Mouse (Mus musculus): Measurements from ENCODE around the gene Coro1a. TPM values are rescaled to one million over a fixed set of nuclear protein-coding genes. Genes with fewer than 3 reads are reported as not detected.
"Not testable (repeated sequence)": the region's sequence is repeated elsewhere in the genome, so short reads cannot be mapped to it uniquely, and the experiment has no call there.

Coro1a gene
- polyA plus RNA-seq, 1 experiment from 2014 or later = 37.7 TPM

DNA sequence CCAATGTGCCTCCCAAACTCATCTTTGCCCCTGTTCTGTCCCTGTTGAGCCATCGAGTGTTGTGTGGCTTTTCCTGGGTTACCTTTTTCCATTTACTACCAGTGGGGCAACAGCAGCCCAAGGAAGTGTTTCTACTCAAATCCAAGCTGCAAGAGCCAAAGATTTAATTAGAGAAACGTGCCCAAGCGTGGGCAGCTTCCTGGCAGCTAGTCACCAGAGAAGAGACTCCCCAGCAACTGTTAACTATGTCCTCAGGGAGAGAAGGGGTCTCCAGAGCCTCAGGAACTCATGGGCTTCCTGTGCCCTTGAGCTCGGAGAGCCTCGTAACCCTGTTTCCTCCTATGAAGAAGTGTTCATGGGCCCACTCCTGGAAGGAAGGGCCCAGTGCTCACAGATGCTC lies 33.4 kb upstream of the Coro1a start:
- no peak overlapping the region for H3K4me2 ChIP-seq (ENCODE audit: low read depth, severe bottlenecking)
- no peak overlapping the region for H3K27ac ChIP-seq (replicated peaks; ENCODE audit: low read depth, low read length)
- 72% methylated on average over 5 of the region's 5 CpGs for WGBS
- no peak overlapping the region for H3K4me3 ChIP-seq (ENCODE audit: low read depth, low read length)
- H3K27me3 ChIP-seq (ENCODE audit: control insufficient read depth, insufficient read depth, low read length) = no peaks in the 10 kb centered on the region
- no peaks in the 10 kb centered on the region for H3K9me3 ChIP-seq (ENCODE audit: control insufficient read depth, low read length)
- no peak for ATAC-seq (ENCODE audit: insufficient number of reproducible peaks, low FRiP score, low TSS enrichment, low read depth)
- no peaks in the 10 kb centered on the region for H3K36me3 ChIP-seq (ENCODE audit: control insufficient read depth, insufficient read depth, low read length)
- H3K4me1 ChIP-seq (ENCODE audit: control insufficient read depth, insufficient read depth, low read length) = no peaks in the 10 kb centered on the region
- no peak for DNase-seq (ENCODE audit: low spot score)
- H3K9ac ChIP-seq (ENCODE audit: low read length) = no peak overlapping the region

- no peak for ATAC-seq (ENCODE audit: insufficient number of reproducible peaks, low FRiP score, low TSS enrichment, low read depth)
- no peaks in the 10 kb centered on the region for H3K4me1 ChIP-seq (ENCODE audit: control insufficient read depth, insufficient read depth, low read length)
- 87% methylated on average over 13 of the region's 13 CpGs for WGBS
- no peak overlapping the region for H3K9ac ChIP-seq (ENCODE audit: low read length)
- no peak overlapping the region for H3K4me3 ChIP-seq (ENCODE audit: low read depth, low read length)
- H3K27ac ChIP-seq (replicated peaks; ENCODE audit: low read depth, low read length) = no peak overlapping the region
- no peaks in the 10 kb centered on the region for H3K9me3 ChIP-seq (ENCODE audit: control insufficient read depth, low read length)
- no peaks in the 10 kb centered on the region for H3K27me3 ChIP-seq (ENCODE audit: control insufficient read depth, insufficient read depth, low read length)
- H3K36me3 ChIP-seq (ENCODE audit: control insufficient read depth, insufficient read depth, low read length) = no peaks in the 10 kb centered on the region
- DNase-seq (ENCODE audit: low spot score) = no peak
- H3K4me2 ChIP-seq (ENCODE audit: low read depth, severe bottlenecking) = no peak overlapping the region
Measured at GRCm38 (mm10) chr7:126740132-126740735, 32.6 kb upstream of the Coro1a start.

GRCm38 (mm10) chr7:126739551-126739950 lies 32.0 kb upstream of the Coro1a start:
- ATAC-seq (ENCODE audit: insufficient number of reproducible peaks, low FRiP score, low TSS enrichment, low read depth) (no peak), DNase-seq (ENCODE audit: low spot score) (no peak)
- H3K9me3 ChIP-seq (ENCODE audit: control insufficient read depth, low read length) = no peaks in the 10 kb centered on the region
- no peak overlapping the region for H3K9ac ChIP-seq (ENCODE audit: low read length)
- no peaks in the 10 kb centered on the region for H3K27me3 ChIP-seq (ENCODE audit: control insufficient read depth, insufficient read depth, low read length)
- no peak overlapping the region for H3K27ac ChIP-seq (replicated peaks; ENCODE audit: low read depth, low read length)
- H3K4me3 ChIP-seq (ENCODE audit: low read depth, low read length) = no peak overlapping the region
- H3K36me3 ChIP-seq (ENCODE audit: control insufficient read depth, insufficient read depth, low read length) = no peaks in the 10 kb centered on the region
- WGBS = 88% methylated on average over 17 of the region's 17 CpGs
- no peaks in the 10 kb centered on the region for H3K4me1 ChIP-seq (ENCODE audit: control insufficient read depth, insufficient read depth, low read length)
- no peak overlapping the region for H3K4me2 ChIP-seq (ENCODE audit: low read depth, severe bottlenecking)

DNA sequence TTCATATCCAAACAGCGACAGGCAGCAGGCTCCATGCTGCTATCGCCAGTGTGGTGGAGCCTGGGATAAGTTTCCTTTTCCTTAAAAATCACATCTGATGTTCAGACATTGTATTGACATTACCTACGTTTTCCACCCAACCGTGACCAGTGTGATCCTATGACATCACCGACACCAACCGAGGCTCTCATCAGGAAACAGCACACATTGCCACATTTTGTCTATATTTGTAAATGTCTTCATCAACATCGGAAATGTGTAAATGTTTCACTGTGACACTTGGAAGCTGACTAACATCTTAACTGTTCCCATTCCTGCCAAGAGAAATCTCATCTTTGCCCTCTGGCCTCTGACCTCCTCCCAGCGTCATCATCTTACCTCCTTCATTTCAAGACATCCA lies 28.5 kb upstream of the Coro1a start:
- ATAC-seq (ENCODE audit: insufficient number of reproducible peaks, low FRiP score, low TSS enrichment, low read depth) = no peak
- WGBS = 87% methylated on average over 8 of the region's 8 CpGs
- no peaks in the 10 kb centered on the region for H3K36me3 ChIP-seq (ENCODE audit: control insufficient read depth, insufficient read depth, low read length)
- no peak for DNase-seq (ENCODE audit: low spot score)
- no peaks in the 10 kb centered on the region for H3K9me3 ChIP-seq (ENCODE audit: control insufficient read depth, low read length)
- no peak overlapping the region for H3K9ac ChIP-seq (ENCODE audit: low read length)
- no peaks in the 10 kb centered on the region for H3K4me1 ChIP-seq (ENCODE audit: control insufficient read depth, insufficient read depth, low read length)
- no peak overlapping the region for H3K27ac ChIP-seq (replicated peaks; ENCODE audit: low read depth, low read length)
- no peak overlapping the region for H3K4me3 ChIP-seq (ENCODE audit: low read depth, low read length)
- H3K4me2 ChIP-seq (ENCODE audit: low read depth, severe bottlenecking) = no peak overlapping the region
- H3K27me3 ChIP-seq (ENCODE audit: control insufficient read depth, insufficient read depth, low read length) = no peaks in the 10 kb centered on the region

GRCm38 (mm10) chr7:126730256-126730789 lies 22.7 kb upstream of the Coro1a start:
- not testable (repeated sequence) for H3K4me1 ChIP-seq (ENCODE audit: control insufficient read depth, insufficient read depth, low read length); H3K9me3 ChIP-seq (ENCODE audit: control insufficient read depth, low read length); H3K4me3 ChIP-seq (ENCODE audit: low read depth, low read length); H3K27ac ChIP-seq (replicated peaks; ENCODE audit: low read depth, low read length); H3K9ac ChIP-seq (ENCODE audit: low read length); H3K36me3 ChIP-seq (ENCODE audit: control insufficient read depth, insufficient read depth, low read length); H3K27me3 ChIP-seq (ENCODE audit: control insufficient read depth, insufficient read depth, low read length); DNase-seq (ENCODE audit: low spot score); ATAC-seq (ENCODE audit: insufficient number of reproducible peaks, low FRiP score, low TSS enrichment, low read depth); H3K4me2 ChIP-seq (ENCODE audit: low read depth, severe bottlenecking)
- WGBS = 86% methylated on average over 4 of the region's 4 CpGs

DNA sequence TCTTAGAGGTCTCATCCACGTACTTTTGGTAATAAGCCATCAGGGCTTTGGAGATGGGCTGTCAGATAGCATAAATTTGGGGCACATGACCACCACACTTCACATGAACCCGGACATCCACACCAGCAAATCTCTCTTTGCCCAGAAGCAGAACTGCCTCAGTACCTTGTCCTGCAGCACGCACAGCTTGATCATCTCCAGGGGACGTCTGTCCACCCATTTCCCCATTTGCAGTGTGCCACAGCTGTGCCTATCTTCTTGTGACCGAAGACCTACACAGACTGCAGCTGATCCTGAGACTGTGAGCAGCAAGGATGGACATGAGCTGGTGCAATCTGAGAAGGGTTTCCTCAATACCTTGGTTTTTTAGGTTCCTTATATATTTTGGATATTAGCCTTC lies 18.1 kb upstream of the Coro1a start:
- 80% methylated on average over 5 of the region's 5 CpGs for WGBS
- Histone ChIP-seq H3K9ac (ENCODE audit: low read length) (no peak overlapping the region), H3K27me3 (ENCODE audit: control insufficient read depth, insufficient read depth, low read length) (no peaks in the 10 kb centered on the region), H3K4me1 (ENCODE audit: control insufficient read depth, insufficient read depth, low read length) (no peaks in the 10 kb centered on the region), H3K27ac (replicated peaks; ENCODE audit: low read depth, low read length) (no peak overlapping the region), H3K4me2 (ENCODE audit: low read depth, severe bottlenecking) (no peak overlapping the region), H3K36me3 (ENCODE audit: control insufficient read depth, insufficient read depth, low read length) (no peaks in the 10 kb centered on the region), H3K4me3 (ENCODE audit: low read depth, low read length) (no peak overlapping the region), H3K9me3 (ENCODE audit: control insufficient read depth, low read length) (no peaks in the 10 kb centered on the region)
- no peak for DNase-seq (ENCODE audit: low spot score)
- no peak for ATAC-seq (ENCODE audit: insufficient number of reproducible peaks, low FRiP score, low TSS enrichment, low read depth)

- 77% methylated on average over 3 of the region's 3 CpGs for whole genome bisulfite sequencing
- H3K9ac ChIP-seq (ENCODE audit: low read length) = no peak overlapping the region
- H3K27ac ChIP-seq (replicated peaks; ENCODE audit: low read depth, low read length) = no peak overlapping the region
- no peak for ATAC-seq (ENCODE audit: insufficient number of reproducible peaks, low FRiP score, low TSS enrichment, low read depth)
- H3K36me3 ChIP-seq (ENCODE audit: control insufficient read depth, insufficient read depth, low read length) = no peaks in the 10 kb centered on the region
- no peaks in the 10 kb centered on the region for H3K9me3 ChIP-seq (ENCODE audit: control insufficient read depth, low read length)
- H3K4me2 ChIP-seq (ENCODE audit: low read depth, severe bottlenecking) = no peak overlapping the region
- H3K27me3 ChIP-seq (ENCODE audit: control insufficient read depth, insufficient read depth, low read length) = no peaks in the 10 kb centered on the region
- H3K4me1 ChIP-seq (ENCODE audit: control insufficient read depth, insufficient read depth, low read length) = no peaks in the 10 kb centered on the region
- H3K4me3 ChIP-seq (ENCODE audit: low read depth, low read length) = no peak overlapping the region
- no peak for DNase-seq (ENCODE audit: low spot score)
Measured at GRCm38 (mm10) chr7:126725077-126725476, 17.5 kb upstream of the Coro1a start.

DNA sequence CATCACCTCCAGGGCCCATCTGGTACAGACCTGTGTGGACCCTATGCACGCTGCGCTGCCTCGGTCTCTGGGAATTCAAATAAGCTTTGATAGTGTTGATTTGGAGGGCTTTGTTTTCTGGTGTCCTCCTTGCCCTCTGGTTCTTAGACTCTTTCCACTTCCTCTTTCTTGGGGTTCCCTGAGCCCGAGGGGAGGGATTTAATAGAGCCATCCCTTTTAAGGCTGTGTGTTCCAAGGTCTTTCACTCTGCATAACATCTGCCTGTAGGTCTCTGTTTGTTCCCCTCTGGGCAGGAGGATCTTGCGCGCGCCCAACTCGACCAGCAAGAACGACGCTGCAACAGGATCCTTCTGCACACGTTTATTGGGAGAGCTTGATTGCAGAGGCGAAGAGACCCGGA lies 14.0 kb upstream of the Coro1a start:
- Histone ChIP-seq H3K9me3 (ENCODE audit: control insufficient read depth, low read length) (no peaks in the 10 kb centered on the region), H3K27ac (replicated peaks; ENCODE audit: low read depth, low read length) (no peak overlapping the region), H3K27me3 (ENCODE audit: control insufficient read depth, insufficient read depth, low read length) (no peaks in the 10 kb centered on the region), H3K4me2 (ENCODE audit: low read depth, severe bottlenecking) (no peak overlapping the region), H3K4me1 (ENCODE audit: control insufficient read depth, insufficient read depth, low read length) (no peaks in the 10 kb centered on the region), H3K9ac (ENCODE audit: low read length) (no peak overlapping the region), H3K36me3 (ENCODE audit: control insufficient read depth, insufficient read depth, low read length) (no peaks in the 10 kb centered on the region), H3K4me3 (ENCODE audit: low read depth, low read length) (no peak overlapping the region)
- DNase-seq (ENCODE audit: low spot score) (no peak), ATAC-seq (ENCODE audit: insufficient number of reproducible peaks, low FRiP score, low TSS enrichment, low read depth) (no peak)
- 94% methylated on average over 13 of the region's 13 CpGs for WGBS

DNA sequence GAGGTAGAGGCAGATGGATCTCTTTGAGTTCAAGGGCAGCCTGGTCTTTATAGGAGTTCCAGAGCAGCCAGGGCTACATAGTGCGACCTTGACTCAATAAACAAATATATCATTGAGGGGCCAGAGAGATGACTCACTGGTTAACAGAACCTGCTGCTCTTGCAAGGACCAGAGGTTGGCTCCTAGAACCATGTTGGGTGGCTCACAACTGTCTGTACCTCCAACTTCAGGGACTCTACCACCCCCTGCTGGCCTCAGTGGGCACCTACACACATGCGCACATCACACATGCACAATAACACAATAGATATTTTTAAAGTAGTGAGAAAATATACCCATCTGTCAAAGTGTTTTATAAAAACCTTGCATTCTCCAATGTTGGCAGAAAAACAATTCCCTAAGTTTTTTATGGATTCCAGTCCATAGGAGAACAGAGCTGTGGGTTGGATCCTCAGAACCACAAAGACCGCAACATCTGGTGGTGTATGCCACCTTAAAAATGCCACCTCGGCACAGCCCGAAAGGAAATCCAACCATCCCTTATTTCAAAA lies 11.3 kb upstream of the Coro1a start:
- no peak overlapping the region for H3K27ac ChIP-seq (replicated peaks; ENCODE audit: low read depth, low read length)
- WGBS = 87% methylated on average over 5 of the region's 5 CpGs
- no peak for DNase-seq (ENCODE audit: low spot score)

More for the DNA sequence above, 11.3 kb upstream of the Coro1a start:
- Histone ChIP-seq H3K9ac (ENCODE audit: low read length) (no peak overlapping the region), H3K36me3 (ENCODE audit: control insufficient read depth, insufficient read depth, low read length) (no peaks in the 10 kb centered on the region), H3K4me1 (ENCODE audit: control insufficient read depth, insufficient read depth, low read length) (no peaks in the 10 kb centered on the region), H3K4me2 (ENCODE audit: low read depth, severe bottlenecking) (no peak overlapping the region), H3K9me3 (ENCODE audit: control insufficient read depth, low read length) (no peaks in the 10 kb centered on the region), H3K27me3 (ENCODE audit: control insufficient read depth, insufficient read depth, low read length) (no peaks in the 10 kb centered on the region), H3K4me3 (ENCODE audit: low read depth, low read length) (no peak overlapping the region)
- ATAC-seq (ENCODE audit: insufficient number of reproducible peaks, low FRiP score, low TSS enrichment, low read depth) = no peak
